Mouse (Mus musculus) embryonic facial prominence, embryonic 10.5 days (tissue): ENCODE results near the gene Map3k7cl. TPM values are rescaled to one million over a fixed set of nuclear protein-coding genes. Genes with fewer than 3 reads are reported as not detected.
A peak's percentile ranks its signal among the peaks of the same experiment; 100 is the strongest.

Source experiments
- DNase-seq: peaks from one replicate; pipeline ENCODE4 v3.0.0-alpha.2; 2017; ENCODE audit warnings: low spot score
- H3K27ac ChIP-seq: fragments of 300-500 bp; sonication (generic); replicated peaks from 2 replicates; pipeline ENCODE4 v1.5.1; 2016; ENCODE audit warnings: mild to moderate bottlenecking
- H3K27me3 ChIP-seq: fragments of 300-500 bp; sonication (generic); replicated peaks from 2 replicates; pipeline ENCODE4 v1.6.1; 2016; ENCODE audit warnings: low read depth, mild to moderate bottlenecking; ENCODE audit not compliant: poor library complexity, severe bottlenecking
- H3K36me3 ChIP-seq: fragments of 300-500 bp; sonication (generic); replicated peaks from 2 replicates; pipeline ENCODE4 v1.6.1; 2016; ENCODE audit warnings: mild to moderate bottlenecking, moderate library complexity
- H3K4me1 ChIP-seq: fragments of 300-500 bp; sonication (generic); 2 replicates; pipeline ENCODE4 v1.6.1; 2016
- H3K4me3 ChIP-seq: fragments of 300-500 bp; sonication (generic); 2 replicates; pipeline ENCODE4 v1.5.1; 2016; ENCODE audit warnings: mild to moderate bottlenecking, moderate library complexity
- H3K9me3 ChIP-seq: fragments of 300-500 bp; sonication (generic); 2 replicates; pipeline ENCODE4 v1.6.1; 2016; ENCODE audit warnings: mild to moderate bottlenecking
- WGBS: fragments of 180-500 bp; shearing (Covaris S2); methylation state at CpG from one replicate; pipeline ENCODE4 v1.1.7; 2016; 5-methylcytosine and 5-hydroxymethylcytosine counted together
- polyA plus RNA-seq: library from polyadenylated mRNA; unstranded; fragments of >200 nt; fragmentation: Nextera tagmentation; extraction: Ambion mirVana; gene quantifications from 2 replicates; pipeline ENCODE4 v1.2.1, GENCODE M21; 2016

Map3k7cl gene
- polyA plus RNA-seq, 1 experiment from 2014 or later: not detected

DNA sequence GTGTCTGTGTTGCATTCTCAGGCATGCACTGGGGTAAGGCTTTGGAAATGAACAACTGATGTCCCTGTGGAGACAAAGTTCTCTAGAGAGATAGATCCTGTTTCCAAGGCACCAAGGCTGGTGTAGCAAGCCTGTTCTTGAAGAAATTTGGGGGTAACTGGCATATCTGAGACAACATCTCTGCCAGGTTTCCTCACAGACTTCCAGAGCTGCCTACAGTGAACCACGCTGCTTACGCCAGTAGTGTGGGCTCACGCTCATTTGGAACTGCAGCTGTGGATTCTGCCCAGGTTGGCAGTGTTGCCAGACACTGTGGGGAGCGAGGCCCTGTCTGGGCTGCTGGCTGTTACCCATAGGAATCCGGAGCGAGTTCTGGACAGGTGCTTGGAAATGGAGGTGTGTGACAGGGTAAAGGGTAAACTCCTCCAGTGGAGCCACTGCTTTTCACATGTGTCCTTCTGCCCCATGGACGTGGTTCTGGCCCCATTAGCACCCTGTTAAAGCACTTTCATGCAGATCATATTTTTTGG, 16.5 kb downstream of the Map3k7cl start:
- no peak for DNase-seq
- H3K27ac ChIP-seq: peak overlapping the region; percentile 2; the same call in 1 of the 2 replicates
- no peaks in the 10 kb centered on the region for H3K9me3 ChIP-seq
- no peaks in the 10 kb centered on the region for H3K36me3 ChIP-seq
- H3K4me3 ChIP-seq: no peak overlapping the region
- 89% methylated on average over 7 of the region's 7 CpGs for WGBS
- H3K4me1 ChIP-seq: peaks cover 12% of the 10 kb centered on the region
- no peaks in the 10 kb centered on the region for H3K27me3 ChIP-seq

DNA sequence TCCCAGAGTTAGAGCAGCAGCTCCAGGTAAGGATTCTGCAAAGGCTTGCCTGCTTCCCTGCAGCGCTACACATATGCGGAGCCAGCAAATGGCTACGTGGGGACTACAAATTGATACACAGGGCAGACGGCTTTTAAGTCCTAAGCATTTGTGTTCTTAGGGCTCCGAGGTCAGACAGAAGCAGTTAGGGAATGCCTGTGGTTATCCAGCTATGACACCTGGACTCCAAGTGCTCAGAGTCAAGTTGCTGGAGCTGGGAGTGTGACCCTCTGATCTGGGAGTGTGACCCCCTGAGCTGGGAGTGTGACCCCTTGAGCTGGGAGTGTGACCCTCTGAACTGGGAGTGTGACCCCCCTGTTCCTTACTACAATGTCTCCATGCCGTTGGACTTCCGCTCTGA, 17.2 kb downstream of the Map3k7cl start:
- H3K27me3 ChIP-seq: no peaks in the 10 kb centered on the region
- H3K4me3 ChIP-seq: no peak overlapping the region
- WGBS: 65% methylated on average over 7 of the region's 7 CpGs
- no peaks in the 10 kb centered on the region for H3K36me3 ChIP-seq
- H3K4me1 ChIP-seq: peaks cover 12% of the 10 kb centered on the region
- H3K27ac ChIP-seq: no peak overlapping the region
- no peak for DNase-seq
- H3K9me3 ChIP-seq: no peaks in the 10 kb centered on the region

DNA sequence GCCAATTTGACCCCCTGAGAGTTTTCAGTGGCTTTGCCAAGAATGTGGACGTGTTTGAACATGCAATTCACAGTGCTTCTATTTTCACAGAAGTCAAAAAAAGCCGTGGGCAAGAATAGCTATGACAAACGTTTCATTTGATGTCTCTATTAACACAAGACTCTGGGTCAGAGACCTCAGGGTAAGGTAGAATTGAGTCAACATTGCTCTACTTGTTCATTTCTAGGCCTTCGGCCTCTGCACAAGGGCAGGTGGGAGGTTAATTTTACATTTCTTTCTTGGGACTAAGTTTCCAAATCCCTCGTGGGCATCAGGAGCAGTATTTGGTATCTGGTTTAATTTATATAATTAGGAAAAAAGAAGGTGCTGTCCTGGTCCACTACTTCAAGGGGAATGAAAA, 20.3 kb downstream of the Map3k7cl start:
- Histone ChIP-seq H3K9me3 (no peaks in the 10 kb centered on the region), H3K27ac (no peak overlapping the region), H3K27me3 (no peaks in the 10 kb centered on the region), H3K4me1 (peaks cover 13% of the 10 kb centered on the region), H3K36me3 (no peaks in the 10 kb centered on the region), H3K4me3 (no peak overlapping the region)
- no peak for DNase-seq
- WGBS: 64% methylated on average over 5 of the region's 5 CpGs

DNA sequence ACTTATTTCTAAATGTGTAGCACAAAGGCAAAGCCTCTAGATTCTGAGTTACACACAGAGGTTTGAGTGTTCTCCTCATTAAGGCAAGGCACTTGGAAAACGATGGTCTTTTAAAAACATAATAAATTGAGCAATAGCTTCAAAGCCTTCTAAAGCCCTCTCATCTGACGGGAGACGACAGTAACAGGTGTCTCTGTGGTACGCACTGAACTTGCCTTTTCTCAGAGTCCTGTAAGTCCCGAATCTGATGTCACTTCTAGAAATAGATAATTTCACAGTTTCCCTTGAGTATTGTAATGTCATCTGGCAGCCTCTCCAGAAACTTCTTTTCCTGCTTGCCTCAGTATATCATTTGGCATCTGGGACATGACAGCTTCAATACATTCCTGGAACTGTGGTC, 21.0 kb downstream of the Map3k7cl start:
- no peak overlapping the region for H3K27ac ChIP-seq
- no peaks in the 10 kb centered on the region for H3K27me3 ChIP-seq
- 87% methylated on average over 5 of the region's 5 CpGs for WGBS
- no peak overlapping the region for H3K4me3 ChIP-seq
- peaks cover 12% of the 10 kb centered on the region for H3K4me1 ChIP-seq
- no peak for DNase-seq
- H3K9me3 ChIP-seq: no peaks in the 10 kb centered on the region
- H3K36me3 ChIP-seq: no peaks in the 10 kb centered on the region

DNA sequence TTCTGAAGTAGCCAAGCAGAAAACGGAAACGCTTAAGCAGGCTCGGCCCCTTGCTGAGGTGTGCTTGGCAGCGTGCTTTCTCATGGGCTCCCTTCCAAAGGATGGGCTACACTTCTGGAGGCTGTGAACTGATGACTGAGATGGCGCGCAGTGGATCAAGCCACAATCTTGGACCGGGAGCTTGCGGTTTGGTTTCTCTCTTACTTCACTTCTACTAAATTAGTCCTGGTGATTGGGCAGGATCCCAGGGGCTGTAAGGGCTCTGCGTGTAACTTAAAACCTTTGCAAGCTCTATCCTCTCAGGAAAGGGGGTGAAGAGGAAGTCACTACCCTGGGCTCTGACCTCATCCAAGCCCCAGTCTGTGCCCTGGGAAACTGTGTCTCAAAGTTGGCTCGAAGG, 22.5 kb downstream of the Map3k7cl start:
- DNase-seq: peak; percentile 18
- no peak overlapping the region for H3K4me3 ChIP-seq
- peak overlapping the region; percentile 20; the same call in 1 of the 2 replicates for H3K27ac ChIP-seq
- H3K36me3 ChIP-seq: no peaks in the 10 kb centered on the region
- peaks cover 7% of the 10 kb centered on the region for H3K4me1 ChIP-seq
- no peaks in the 10 kb centered on the region for H3K27me3 ChIP-seq
- no peaks in the 10 kb centered on the region for H3K9me3 ChIP-seq
- WGBS: 75% methylated on average over 10 of the region's 10 CpGs

DNA sequence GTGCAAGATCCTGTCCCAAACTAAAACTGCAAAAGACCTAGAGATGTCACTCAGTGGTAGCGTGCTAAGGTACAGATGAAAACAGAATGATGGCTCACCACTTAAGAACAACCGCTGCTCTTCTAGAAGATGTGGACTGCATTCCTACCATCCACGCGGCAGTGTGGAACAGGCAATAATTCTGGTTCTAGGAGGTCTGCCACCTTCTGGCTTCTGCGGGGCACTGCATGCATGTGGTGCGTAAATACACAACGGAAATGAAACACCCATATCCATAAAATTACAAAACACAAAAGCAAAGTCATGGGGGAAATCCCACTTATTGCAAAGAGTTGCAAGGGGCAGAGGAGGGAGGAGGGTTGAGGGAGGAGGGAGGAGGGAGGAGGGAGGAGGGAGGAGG, 25.8 kb downstream of the Map3k7cl start:
- Histone ChIP-seq H3K4me3 (no peak overlapping the region), H3K36me3 (no peaks in the 10 kb centered on the region), H3K4me1 (peaks cover 7% of the 10 kb centered on the region), H3K27me3 (no peaks in the 10 kb centered on the region), H3K27ac (no peak overlapping the region), H3K9me3 (no peaks in the 10 kb centered on the region)
- DNase-seq: no peak
- 87% methylated on average over 7 of the region's 7 CpGs for WGBS

DNA sequence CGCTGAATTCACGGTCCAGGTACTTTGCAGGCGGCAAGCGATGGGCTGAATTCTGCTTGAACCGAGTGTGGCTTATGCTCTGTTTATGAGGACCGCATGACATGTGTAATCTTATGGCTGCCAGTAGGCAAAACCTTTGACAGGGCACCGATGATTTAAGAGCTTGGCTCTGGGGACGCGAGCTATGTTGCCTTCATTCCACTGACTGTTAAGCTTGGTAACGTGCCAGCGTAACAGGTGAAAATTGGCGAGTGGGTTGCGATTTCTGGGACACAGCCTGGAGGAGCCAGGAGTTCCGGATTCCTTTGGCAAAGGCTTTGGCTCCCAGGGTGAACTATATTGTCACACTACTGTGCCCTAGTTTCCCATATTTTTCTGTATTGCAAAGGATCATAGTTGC, 26.3 kb downstream of the Map3k7cl start:
- Histone ChIP-seq H3K4me3 (no peak overlapping the region), H3K27me3 (no peaks in the 10 kb centered on the region), H3K9me3 (no peaks in the 10 kb centered on the region), H3K36me3 (no peaks in the 10 kb centered on the region), H3K27ac (no peak overlapping the region), H3K4me1 (peaks cover 7% of the 10 kb centered on the region)
- no peak for DNase-seq
- WGBS: 95% methylated on average over 14 of the region's 14 CpGs

DNA sequence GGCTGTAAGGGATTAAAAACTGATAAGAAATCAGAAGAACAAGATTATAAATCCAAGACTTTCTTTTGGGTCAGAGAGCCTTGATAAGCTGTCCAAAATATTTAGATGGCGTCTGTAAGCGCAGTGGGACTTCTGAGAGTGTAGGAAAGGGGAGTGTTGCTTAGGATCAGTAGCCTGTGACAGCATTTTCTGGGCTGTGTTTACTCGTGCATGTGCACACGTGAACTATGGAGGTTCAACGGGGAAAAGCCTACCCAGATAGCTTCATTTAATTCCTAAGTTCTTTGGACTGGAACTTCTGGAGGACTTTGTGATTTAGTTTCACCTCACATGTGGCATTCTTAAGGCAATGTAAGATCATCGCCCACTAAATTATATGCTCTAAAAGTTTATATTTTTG, 29.6 kb downstream of the Map3k7cl start:
- no peak overlapping the region for H3K4me3 ChIP-seq
- WGBS: 88% methylated on average over 6 of the region's 6 CpGs
- no peaks in the 10 kb centered on the region for H3K9me3 ChIP-seq
- no peak overlapping the region for H3K27ac ChIP-seq
- no peaks in the 10 kb centered on the region for H3K27me3 ChIP-seq
- no peak for DNase-seq
- no peaks in the 10 kb centered on the region for H3K36me3 ChIP-seq
- no peaks in the 10 kb centered on the region for H3K4me1 ChIP-seq

DNA sequence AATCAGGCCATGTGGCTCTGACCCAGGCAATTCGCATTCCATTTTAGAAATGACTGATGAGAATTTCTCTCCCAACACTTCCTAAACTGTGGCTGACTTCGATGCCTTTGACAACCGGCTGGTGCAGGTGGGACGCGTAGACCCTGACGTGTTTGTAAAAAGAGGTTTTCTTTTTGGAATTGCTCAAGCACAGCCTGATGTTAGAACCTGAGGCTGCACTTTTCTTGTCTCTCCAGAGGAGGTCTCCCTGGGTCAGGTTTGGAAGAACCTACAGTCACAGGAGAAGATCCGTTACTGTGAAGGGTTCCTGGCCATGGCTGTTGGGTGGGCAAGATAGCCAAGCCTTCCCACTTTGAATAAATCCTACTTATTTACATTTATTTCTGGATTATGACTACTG, 31.5 kb downstream of the Map3k7cl start:
- H3K27me3 ChIP-seq: no peaks in the 10 kb centered on the region
- 86% methylated on average over 7 of the region's 7 CpGs for WGBS
- no peaks in the 10 kb centered on the region for H3K4me1 ChIP-seq
- no peak overlapping the region for H3K4me3 ChIP-seq
- H3K27ac ChIP-seq: no peak overlapping the region
- H3K36me3 ChIP-seq: no peaks in the 10 kb centered on the region
- DNase-seq: no peak
- H3K9me3 ChIP-seq: no peaks in the 10 kb centered on the region

DNA sequence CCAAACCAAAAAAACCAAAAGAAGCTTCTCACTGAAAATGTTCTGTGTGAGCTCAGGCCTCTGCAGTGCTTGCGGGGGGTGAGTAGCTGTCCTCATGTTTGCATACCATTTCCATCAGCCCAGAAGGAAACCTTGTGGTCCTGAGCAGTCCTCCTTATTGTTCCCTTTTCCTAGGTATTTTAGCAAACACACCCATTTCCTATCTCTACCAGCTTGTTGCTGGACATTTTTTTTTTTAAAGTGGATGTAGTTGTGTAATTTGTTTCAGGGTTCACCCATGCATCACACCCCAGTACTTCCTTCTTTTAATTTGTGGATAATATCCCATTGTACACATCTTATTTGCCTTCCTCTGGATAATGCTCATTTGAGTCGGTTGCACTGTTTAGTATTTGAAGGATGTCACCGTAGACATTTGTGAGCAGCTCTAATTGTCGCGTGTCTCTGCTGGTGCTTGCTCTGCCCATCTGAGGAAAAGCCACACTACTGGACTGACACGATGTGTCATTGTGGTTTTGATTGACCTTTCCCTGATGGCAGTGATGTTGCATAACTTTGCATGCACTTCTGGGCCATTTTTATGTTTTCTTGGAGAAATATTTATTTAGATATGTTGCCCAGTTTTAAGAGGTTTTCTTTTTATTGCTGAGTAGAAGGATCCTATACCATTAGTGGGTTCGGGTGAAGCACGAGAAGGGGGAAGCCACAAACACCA, 32.6 kb downstream of the Map3k7cl start:
- DNase-seq: no peak
- Histone ChIP-seq H3K36me3 (no peaks in the 10 kb centered on the region), H3K4me1 (no peaks in the 10 kb centered on the region), H3K9me3 (no peaks in the 10 kb centered on the region), H3K4me3 (no peak overlapping the region), H3K27me3 (no peaks in the 10 kb centered on the region), H3K27ac (no peak overlapping the region)
- WGBS: 93% methylated on average over 8 of the region's 8 CpGs

DNA sequence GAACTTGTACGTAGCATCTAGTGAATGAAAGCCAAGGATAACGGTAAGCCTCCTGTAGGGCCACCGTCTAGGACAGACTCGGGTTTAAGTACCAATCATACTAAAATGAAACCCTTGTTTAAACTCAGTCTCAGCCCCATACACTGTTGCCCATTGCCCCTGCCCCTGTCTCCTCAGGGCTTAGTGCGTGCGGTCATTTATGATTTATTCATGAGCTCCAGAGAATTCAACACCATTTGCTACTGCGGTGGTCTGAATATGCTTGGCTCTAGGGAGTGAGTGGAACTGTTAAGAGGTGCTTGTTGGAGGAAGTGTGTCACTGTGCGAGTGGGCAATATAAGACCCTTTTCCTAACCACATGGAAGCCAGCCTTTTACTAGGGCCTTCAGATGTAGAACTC, 34.7 kb downstream of the Map3k7cl start:
- DNase-seq: no peak
- Histone ChIP-seq H3K36me3 (no peaks in the 10 kb centered on the region), H3K9me3 (no peaks in the 10 kb centered on the region), H3K4me3 (no peak overlapping the region), H3K4me1 (no peaks in the 10 kb centered on the region), H3K27me3 (no peaks in the 10 kb centered on the region), H3K27ac (no peak overlapping the region)
- WGBS: 86% methylated on average over 8 of the region's 8 CpGs

DNA sequence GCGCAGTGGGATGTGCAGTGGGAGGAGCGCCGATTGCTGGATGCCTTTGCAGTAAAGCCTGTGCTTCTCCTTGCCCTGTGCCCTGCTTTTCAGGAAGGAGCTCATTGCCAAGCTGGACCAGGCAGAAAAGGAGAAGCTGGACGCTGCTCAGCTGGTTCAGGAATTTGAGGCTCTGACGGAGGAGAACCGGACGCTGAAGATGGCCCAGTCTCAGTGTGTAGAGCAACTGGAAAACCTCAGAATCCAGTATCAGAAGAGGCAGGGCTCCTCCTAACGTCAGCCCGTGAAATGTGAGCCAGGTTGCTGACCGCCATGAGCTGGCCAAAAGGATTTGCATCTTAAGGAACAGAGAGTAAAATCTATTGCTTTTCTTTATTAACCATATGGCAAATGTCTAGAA, 41.0 kb downstream of the Map3k7cl start:
- peaks cover 9% of the 10 kb centered on the region for H3K4me1 ChIP-seq
- 76% methylated on average over 10 of the region's 10 CpGs for WGBS
- no peak overlapping the region for H3K4me3 ChIP-seq
- no peaks in the 10 kb centered on the region for H3K9me3 ChIP-seq
- H3K27ac ChIP-seq: no peak overlapping the region
- no peaks in the 10 kb centered on the region for H3K27me3 ChIP-seq
- no peak for DNase-seq
- H3K36me3 ChIP-seq: no peaks in the 10 kb centered on the region

DNA sequence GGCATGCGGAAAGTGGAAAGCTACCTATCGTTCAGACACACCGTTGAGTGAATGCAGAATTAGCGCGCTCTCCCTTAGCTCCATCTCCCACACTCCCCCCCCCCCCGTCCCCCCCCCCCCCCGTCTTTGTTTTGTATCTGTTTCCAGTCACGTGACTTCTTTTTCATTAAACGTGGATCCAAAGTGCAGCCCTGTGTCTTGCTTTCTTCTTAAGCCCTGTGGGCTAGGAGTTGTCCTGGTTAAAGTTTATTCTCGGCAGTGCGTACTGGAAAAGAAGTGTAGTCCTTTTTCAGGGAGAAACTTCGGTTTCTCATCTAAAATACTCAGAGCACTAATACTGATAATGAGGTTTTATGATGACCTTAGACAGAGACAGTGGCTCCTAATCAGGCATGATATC, 42.0 kb downstream of the Map3k7cl start:
- no peaks in the 10 kb centered on the region for H3K9me3 ChIP-seq
- WGBS: 81% methylated on average over 11 of the region's 12 CpGs
- H3K27ac ChIP-seq: no peak overlapping the region
- no peaks in the 10 kb centered on the region for H3K27me3 ChIP-seq
- no peak for DNase-seq
- no peaks in the 10 kb centered on the region for H3K36me3 ChIP-seq
- no peak overlapping the region for H3K4me3 ChIP-seq
- H3K4me1 ChIP-seq: peaks cover 9% of the 10 kb centered on the region
